13 mouse cellular contexts compared by ENCODE assay signal in genomic region chr3:75670425-75670824, GRCm38 (mm10).
"Had no signal": no experiment of that assay in that cellular context is flagged by ENCODE, and none has a peak within 500 bp of the region (broad histone marks: within the 10 kb centered on the region; RNA-seq: fewer than 3 reads in every experiment).

No protein-coding gene starts in this region.

- H3K27ac ChIP-seq: limb, embryonic 12.5 days; liver, embryonic 13.5 days; lung, embryonic 15.5 days; macrophage; midbrain, embryonic 12.5 days had no signal

- H3K9ac ChIP-seq: limb, embryonic 12.5 days; liver, embryonic 13.5 days; liver, postnatal 0 days; lung, embryonic 15.5 days; midbrain, embryonic 12.5 days had no signal

- H3K9me3 ChIP-seq: limb, embryonic 12.5 days; liver, embryonic 13.5 days; lung, embryonic 15.5 days; megakaryocyte, embryonic 14.5 days; midbrain, embryonic 12.5 days had no signal

- H3K27me3 ChIP-seq: limb, embryonic 12.5 days; liver, embryonic 13.5 days; lung, embryonic 15.5 days; megakaryocyte, embryonic 14.5 days; midbrain, embryonic 12.5 days had no signal

- H3K4me3 ChIP-seq: limb, embryonic 12.5 days; liver, embryonic 13.5 days; lung, embryonic 15.5 days; megakaryocyte, embryonic 14.5 days; midbrain, embryonic 12.5 days had no signal

- H3K4me2 ChIP-seq: limb, embryonic 12.5 days; liver, embryonic 13.5 days; lung, embryonic 15.5 days; midbrain, embryonic 12.5 days had no signal

- H3K36me3 ChIP-seq: limb, embryonic 12.5 days; liver, embryonic 13.5 days; lung, embryonic 15.5 days; midbrain, embryonic 12.5 days had no signal

- H3K4me1 ChIP-seq: limb, embryonic 12.5 days; liver, embryonic 13.5 days; lung, embryonic 15.5 days; megakaryocyte, embryonic 14.5 days; midbrain, embryonic 12.5 days had no signal

- DNase-seq: kidney, adult 8-10 months; kidney, postnatal 25 days; liver; liver, embryonic 13.5 days; liver, postnatal 0 days; lung, postnatal 14 days; right cerebral cortex, postnatal 25 days; thymus, postnatal 36 days had no signal

- ATAC-seq: liver, postnatal 0 days had no signal
